Mouse (Mus musculus) kidney, postnatal 10 days (tissue): ENCODE results near the gene Fgf8.
A peak's percentile ranks its signal among the peaks of the same experiment; 100 is the strongest.

Experiments used
- DNase-seq: peaks from one replicate; pipeline ENCODE4 v3.0.0; 2021; ENCODE audit warnings: mixed read lengths

Gene Fgf8

DNA sequence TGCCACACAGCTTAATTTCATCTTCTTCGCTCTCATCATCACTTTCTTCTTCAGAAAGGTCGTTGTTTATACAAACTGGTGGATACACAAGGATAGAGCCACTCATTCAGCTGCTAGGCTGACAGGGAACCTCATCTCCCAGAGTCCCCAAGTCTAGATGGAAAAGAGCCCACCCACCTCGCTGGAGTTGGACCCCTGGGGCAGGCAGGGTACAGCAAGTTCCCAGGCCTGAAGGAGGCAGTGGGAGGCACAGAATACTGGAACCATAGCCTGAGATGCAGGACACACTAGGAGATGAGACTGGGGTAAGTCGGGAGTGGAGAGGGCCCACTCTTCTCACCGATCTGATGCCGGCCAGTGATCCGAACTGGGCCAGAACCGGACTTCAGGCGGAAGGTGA lies 5.5 kb upstream of the Fgf8 start:
- DNase-seq: no peak

DNA sequence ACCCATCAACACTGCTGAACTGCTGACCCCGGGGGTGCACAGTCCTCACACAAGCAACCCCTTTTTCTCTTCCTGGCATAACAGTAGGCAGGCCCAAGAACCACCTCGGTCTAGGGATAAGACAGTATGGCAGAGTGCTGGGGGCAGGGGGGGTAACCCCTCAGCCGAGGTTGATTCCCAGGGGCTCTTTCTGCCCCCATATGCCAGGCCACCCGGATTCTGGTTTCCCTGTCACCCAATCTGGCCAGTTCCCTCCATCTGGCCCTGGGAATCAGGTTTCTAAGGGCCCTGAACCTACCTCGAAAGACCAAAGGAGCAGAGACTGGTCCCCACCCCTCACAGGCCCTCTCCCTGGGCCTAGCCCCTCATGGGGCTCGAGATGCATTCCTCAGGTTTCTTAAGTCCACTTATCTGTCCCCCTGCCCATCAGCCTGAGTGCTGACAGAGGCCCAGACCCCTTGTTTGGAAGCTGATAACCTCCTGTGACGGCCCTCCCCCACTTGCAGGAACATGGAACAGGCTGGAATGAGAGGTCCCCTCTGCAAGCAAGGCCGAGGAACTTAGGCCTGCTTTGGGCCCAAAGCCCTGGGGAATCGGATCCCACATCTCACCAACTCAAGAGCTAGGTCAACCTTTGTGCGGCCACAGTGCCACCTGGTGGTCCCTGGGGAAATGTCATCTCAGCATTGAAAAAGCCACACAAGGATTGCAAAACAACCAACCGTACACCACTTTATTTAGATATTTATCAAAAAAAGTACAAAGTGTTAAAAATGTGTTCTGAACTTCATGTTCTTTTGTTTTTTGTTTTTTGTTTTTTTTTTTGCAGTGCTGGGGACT lies 4.5 kb upstream of the Fgf8 start:
- DNase-seq: peak; percentile 92

DNA sequence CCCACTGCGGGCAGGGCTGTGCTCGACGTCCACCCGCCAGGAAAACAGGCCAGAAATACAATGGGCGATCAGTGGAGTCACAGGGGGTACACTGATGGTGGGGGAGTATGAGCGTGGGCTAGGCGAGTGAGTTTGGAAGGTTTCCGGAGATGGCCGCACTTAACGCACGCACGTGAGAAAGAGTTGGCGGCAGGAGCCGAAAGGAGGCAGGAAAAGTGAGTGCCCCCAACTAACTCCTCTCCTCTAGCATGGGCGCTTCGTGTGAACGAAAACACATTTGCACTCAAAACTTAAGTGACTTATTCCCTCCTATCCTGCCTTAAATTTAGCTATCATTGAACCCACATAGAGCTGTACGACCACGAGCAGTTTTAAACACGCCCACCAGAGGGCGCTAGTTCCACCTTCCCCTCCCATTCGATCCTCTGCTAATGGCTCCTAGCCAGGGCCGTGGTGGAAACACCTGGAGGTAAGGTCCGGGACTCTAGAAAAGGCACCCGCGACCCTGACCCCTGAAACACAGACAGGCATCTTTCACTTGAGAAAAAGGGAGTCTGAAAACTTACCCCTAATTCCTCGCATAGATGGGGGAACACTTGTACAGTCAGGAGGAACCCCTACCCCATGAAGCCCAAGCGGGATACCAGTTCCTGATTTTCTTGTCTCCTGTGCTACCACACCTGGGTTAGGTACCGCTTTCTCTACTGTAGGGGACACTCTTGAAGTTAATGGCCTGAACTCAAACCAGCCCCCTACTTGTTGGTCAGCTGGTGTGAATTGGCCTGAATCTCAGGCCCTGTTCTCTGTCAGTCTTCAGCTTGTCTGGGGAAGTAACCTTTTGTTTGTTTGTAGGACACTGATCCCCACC lies 3.7 kb upstream of the Fgf8 start:
- peak; percentile 88 for DNase-seq

DNA sequence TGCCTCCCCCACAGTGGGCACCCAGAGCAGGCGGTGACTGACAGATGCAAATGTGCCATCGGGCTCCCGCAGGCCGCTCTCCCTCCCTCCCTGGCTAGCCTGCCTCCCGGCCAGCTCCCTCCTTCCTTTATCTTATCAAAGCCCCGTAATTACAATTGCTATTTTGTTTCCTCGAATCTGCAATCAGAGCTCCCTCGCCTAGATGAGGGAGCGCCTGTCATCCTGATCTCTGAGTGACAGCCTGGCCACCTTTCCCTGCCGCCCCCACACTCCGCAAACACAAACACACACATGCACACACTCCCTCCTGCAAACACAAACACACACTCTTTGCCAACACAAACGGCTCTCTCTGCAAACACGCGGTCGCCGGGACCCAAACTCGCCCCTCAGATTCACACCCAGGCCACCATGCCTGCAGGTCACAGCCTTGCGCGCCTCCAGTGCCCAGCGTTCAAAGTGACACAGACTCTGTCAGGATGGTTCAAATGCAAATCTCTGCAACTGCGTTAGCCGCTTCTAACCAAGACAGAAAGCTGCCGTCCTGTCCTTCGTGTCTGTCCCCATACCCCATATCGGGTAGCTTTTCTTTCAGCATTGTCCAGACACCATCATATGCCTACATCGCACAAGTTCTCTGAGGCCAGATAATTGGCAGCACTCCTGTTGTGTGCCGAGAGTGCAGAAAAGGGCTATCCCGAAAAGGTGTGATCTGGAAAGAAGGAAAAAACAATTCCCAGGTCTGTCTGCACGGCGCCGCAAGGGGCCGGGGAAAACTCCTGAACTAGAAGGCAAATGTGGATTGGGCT lies 2.8 kb upstream of the Fgf8 start:
- DNase-seq: no peak

DNA sequence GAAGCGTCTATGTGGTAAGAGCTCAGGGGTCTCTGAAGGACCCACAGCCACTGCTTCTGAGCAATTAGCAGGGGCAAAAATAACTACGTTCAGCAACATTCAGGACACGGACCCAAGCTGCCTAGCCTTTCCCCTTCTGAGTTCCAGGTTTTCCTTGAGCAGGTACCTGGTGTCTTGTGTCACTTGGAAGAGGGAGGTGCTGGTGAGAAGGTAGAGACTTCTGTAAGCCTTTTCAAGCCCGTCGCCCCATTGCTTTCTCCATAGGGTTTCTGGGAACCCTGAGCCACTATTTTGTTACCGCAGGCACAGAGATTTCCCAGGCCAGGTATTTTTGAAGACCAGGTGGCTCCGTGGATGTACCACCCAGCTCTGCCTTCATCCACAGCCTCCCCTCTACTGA lies 904 bp upstream of the Fgf8 start:
- DNase-seq: no peak

DNA sequence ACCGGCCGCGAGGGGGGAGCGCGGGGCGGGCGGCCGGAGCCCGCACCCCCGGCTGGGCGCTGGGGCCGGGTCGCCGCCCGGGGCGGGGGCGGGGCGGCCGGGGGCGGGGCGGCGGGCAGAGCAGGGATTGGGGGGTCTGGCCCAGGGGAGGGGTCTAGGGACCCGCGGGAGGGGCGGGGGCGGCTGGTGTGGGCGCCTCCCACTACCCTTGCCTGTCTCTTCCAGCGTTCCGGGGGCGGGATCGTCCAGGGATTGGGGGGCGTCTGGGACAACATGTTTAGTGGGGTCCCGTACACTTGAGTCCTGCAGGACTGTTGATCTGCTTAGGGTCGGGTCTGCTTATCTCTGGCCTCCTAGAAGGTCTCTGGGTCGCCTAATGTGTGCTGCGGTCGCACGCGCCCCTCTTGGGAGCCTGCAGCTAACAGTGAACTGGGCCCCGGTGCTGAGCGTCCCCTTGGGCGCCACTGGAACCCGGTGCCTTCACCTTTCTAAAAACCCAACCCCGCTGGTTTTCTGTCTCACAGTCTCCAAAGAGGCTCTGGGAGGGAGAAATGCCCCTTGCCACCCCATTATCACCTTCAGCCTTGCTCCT lies 365 bp upstream of the Fgf8 start:
- no peak for DNase-seq

DNA sequence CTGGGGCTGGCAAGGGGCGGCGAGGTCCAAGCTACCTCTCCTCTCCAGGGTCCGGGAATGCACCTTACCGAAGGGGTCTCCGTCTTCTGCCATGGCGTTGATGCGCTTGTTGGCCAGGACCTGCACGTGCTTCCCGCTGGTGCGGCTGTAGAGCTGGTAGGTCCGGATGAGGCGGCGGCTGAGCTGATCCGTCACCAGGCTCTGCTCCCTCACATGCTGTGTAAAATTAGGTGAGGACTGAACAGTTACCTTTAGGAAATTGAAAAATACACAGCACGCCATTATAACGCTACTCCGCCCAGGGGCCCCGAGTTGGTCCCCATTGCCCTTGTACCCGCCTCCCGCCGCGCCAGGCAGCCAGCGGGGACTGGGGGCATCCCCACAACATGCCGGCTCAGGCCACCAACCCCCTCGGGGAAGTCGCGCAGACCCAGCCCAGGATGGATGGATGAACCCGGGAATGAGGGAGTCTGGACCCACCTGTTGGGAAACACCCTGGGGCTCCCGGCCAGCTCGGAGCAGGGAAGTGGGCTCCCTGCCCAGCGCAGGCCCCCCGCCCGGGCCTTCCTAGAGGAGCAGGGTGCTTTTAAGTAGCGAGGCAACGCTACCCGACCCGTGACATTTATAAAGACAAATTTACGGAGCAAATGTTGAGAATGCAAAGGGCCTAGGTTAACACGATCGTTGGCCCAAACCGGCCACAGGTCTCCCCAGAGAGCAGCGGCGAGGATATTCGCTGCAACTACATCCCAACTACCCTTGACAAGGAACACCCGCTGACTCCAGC lies 1.1 kb downstream of the Fgf8 start:
- no peak for DNase-seq

DNA sequence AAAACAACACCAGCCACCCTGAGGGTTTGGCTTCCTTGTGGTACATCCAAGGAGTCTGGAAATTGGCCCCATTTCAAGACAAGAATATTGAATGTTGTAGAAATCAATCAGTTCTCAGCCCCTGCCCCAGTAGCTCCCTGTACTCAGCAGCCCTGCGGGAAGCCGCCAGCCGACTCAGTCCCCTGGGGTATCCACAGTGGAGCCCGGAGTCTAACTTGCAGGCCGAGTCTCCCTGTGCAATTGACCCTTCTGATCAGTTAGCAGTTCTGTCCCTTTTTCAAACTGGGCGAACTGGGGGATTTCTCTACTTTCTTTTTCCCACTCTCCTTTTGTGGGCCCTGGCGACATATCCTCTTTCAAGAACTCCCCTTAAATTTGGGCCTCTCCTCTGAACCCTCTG lies 1.9 kb downstream of the Fgf8 start:
- no peak for DNase-seq

DNA sequence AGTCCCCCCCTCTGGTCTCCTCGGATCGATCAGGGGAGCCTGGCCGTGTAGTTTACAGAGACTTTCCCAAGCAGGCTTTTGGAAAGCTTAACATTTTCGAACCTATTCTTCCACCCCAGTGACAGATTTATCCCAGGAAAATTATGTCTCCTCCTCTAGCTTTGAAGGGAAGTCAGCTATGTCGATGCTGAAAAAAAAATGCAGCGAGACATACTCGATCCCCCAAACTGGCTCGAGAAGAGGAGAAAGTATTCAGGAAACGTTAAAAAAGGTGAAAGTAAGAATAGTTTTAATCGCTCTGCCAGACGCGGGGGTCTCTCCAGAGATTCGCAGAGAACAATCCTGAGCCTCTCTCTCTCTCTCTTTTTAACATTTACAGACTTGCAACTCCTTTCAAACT lies 2.5 kb downstream of the Fgf8 start:
- DNase-seq: no peak

DNA sequence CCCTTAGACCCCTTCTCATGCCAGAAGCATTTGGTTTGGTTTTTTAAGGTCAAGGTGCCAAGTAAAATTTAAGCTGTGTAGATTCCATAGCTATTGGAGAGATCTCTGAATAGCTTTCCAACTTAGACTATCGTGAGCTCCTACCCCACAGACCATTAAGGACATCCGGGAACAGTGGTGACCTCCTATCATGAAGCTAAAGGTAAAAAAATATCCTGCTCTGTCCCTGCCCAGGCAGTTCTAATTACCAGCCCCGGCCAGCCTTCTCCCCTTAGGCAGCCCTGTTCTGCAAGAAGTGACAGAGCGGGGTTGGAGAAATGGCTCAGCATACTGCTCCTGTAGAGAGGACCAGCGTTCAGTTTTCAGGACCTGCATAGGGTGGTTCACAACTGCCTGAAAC lies 4.2 kb downstream of the Fgf8 start:
- DNase-seq: no peak

DNA sequence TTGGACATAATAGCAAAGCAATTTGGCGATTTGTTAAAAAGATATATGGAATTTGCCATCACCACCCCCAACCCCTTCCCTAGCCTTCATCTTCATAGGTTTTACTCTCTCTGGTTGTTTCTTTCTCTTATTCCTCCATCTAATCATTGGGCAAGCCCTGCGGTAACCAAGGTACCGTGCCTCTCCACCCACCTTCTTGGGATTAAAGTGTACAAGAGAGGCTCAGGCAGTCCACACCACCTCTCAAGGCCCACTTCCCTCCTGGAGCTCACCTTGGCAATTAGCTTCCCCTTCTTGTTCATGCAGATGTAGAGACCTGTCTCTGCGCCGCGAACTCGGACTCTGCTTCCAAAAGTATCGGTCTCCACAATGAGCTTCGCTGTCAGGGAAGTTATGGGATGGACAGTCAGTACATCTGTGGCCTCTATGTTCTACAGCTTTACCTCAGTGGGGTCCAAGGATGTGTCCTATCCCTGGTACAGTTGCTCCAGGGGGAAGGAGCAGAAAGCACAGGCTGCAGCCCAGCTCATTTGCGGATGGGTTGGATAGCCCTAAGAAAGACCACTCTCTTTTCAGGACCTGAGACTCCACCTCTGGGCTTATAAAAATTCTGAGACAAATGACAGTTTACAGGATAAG lies 4.8 kb downstream of the Fgf8 start:
- DNase-seq: no peak

DNA sequence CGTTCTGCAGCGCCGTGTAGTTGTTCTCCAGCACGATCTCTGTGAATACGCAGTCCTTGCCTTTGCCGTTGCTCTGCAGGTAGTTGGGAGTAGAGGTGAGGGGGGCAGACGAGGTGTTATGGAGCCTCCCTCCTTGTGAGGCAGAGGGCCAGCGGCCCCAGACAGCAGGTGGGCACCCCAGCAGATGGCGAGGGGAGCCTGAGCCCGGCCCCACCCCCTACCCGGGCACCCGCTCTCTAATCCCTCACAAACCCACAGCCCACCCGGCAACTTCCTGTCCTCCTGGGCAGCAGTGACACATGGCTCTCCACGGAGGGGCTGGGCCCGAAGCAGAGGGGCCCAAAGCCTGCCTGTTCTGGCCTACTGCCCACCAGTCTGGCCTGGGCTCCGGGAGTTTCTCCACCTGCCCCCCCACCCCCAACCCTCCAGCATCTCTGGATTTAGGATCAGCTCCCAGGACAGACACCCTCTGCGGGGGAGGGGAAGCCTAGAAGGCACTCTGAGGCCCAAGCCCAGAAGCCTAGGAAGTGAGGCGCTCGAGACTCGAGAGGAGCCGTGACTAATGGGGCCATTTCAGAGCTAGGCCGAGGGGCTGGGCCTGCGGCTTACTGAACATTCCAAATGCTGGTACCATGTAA lies 5.4 kb downstream of the Fgf8 start:
- no peak for DNase-seq

DNA sequence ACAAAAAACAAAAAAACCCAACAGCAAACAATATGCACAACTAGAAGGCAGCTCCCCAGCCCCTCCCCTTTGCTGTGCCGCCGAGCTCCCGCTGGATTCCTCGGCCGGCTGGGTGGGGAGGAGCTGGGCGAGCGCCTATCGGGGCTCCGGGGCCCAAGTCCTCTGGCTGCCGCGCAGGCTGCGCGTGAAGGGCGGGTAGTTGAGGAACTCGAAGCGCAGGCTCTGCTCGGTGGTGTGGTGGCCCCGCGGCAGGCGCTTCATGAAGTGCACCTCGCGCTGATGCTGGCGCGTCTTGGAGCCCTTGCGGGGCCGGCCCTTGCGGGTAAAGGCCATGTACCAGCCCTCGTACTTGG lies 5.9 kb downstream of the Fgf8 start:
- peak; percentile 78 for DNase-seq

DNA sequence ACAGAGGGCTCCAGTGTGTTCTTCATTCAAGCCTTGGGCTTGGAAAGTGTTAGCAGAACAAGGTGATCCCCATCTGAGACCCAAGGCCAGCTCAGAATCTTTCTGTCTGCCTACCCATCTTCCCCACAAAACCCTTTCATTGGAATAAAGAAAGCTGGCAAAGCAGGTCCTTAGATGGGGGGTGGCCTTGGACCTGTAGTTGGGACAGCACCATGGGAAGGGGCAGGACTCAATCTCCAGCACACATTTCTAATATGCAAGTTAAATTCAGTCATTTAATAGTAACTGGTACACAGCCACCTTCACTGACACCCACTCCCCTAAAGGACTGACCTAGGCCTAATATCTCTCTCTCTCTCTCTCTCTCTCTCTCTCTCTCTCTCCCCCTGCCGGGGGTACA lies 6.5 kb downstream of the Fgf8 start:
- no peak for DNase-seq

DNA sequence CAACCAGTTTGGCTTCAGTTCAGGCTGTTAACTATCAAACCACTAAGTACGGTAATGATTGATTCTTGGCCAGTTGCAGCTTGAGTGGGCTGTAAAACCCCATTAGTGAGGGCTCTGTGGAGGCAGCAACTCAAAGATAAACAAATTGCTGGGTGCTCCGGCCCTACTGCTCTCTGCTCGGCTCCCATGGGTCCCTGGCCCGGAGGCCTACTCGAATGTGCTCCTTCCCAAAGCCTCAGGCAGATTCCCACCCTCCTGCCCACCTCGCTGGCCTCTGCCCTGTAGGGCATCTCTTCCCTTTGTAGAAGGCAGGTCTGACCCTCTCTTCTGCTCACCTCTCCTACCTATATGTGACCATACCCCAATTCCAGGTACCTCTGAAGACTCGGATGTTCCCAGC lies 8.0 kb downstream of the Fgf8 start:
- no peak for DNase-seq

DNA sequence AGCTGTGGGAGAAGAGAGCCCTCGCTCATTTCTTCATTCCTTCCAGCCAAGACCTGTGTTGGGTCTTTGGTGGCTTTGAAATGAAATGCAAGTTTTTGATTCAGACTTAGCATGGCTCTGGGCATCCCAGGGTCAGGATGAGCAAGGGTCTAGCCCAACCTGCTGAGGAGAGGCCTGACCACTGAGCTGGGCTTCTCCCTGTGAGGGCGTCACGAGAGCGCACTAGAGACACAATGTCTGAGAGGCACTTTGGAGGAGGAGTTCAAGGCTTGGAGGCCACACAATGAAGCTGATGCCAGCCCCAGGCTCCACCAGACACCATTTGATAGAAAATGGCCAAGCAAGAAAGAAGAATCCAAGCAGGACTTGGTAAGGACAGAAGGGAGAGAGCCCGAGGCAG lies 8.5 kb downstream of the Fgf8 start:
- DNase-seq: no peak

DNA sequence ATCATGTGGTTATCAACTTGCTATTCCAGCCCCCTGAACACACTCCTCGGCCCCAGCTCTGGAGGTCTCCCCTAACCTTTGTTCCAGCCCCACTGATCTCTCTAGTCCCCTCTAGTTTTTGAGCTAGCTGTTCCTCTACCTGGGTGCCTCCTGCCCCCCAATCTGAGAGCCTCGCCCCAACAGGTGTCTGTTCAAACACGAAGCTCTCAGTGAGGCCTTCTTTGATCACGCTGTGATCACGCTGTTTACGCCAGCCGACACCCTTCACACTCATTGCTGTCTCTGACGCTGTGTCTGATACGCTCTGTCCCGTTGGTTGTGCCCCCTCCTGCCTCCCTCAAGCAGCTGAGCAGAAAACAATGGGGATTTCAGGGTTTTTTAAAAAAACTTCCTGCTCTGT lies 9.2 kb downstream of the Fgf8 start:
- DNase-seq: no peak

DNA sequence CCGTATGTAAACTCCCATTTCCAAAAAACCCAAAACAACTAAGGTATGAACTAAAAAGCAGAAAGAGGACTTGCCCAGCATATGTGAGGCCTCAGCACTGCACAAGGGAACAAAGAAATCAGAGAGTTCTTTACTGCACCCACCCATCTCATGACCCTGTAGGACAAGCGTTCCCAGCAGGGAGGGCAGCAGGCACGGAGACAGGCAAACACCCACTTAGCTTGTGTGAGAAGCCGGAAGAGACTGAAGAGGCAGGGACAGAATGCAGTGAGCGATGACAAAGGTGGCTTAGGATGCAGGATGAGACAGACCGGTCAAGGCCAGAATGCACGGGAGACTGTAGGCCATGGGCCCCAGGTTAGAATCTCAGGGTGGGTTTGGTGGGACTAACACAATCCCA lies 11.1 kb downstream of the Fgf8 start:
- no peak for DNase-seq

DNA sequence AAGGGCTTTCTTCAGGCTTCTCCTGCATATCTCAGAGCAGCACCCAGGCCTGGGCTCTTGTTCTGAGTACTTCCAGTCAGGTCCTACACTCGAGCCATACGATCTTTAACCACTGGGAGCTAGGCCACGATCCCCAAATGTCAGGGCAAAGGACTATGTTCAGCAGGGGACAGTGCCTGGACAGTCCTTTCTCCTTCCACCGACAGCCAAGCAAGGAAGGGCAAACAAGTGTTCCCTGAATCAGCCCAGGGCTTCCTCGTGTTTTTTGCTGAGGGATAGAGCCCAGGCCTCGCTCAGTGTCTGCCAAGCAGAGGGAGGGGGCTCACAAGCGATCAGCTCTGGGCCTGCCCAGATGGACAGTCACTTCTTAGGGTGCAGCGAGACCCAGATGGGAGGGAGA lies 12.7 kb downstream of the Fgf8 start:
- DNase-seq: no peak

DNA sequence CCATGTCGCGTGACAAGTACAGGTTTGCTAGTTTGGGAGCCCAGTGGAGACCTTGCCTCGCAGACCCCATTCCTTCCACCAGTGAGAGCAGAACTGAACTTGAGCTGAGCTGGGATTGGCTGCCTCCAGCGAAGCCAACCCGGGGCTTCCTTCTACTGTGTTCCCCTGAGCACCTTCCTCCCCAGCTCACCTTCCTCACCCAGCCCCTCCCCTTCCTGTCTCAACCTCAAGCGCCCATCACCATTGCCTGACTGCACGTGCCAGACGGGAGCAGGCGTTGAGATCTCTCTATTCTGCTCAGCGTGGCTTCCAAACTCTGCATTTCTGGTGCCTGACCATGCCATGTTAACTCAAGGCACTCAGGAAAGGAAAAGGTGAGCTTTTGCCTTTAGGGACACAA lies 15.5 kb downstream of the Fgf8 start:
- DNase-seq: no peak

DNA sequence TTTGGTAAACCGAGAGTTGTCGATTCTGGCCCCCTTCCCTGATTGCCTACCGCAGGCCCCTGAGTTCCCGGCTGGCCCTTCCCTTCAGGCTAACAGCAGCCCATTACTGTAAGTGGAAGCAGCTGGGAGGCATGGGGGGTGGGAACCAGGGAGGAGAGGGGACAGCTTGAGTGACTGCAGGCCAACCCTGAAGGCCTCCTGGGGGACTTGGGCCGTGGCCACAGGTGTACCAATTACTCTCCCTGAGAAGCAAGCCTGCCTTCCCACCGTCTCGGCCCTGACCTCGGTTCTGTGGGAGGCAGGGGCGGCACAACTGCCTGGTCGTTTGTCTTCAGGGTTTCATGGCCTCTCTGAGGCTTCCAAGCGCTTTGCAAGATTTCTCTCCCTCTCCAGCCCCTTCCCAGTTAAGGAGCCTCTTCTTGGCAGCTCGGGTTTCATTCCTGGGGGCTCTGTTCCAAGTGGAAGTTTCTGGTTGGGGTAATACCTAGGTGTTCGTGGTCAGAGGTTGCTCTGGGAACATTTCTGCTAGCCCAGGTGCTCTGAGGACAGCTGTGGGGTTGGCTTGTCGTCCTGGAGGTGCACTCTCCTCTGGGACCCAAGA lies 16.9 kb downstream of the Fgf8 start:
- no peak for DNase-seq
